Mouse (Mus musculus) cerebellum, adult 8-10 months (tissue): ENCODE data around the gene Tanc1.
"Not testable (repeated sequence)": the region's sequence is repeated elsewhere in the genome, so short reads cannot be mapped to it uniquely, and the experiment has no call there.

Experiments
- DNase-seq: peaks from one replicate; pipeline ENCODE4 v3.0.0; 2022

Gene Tanc1

DNA sequence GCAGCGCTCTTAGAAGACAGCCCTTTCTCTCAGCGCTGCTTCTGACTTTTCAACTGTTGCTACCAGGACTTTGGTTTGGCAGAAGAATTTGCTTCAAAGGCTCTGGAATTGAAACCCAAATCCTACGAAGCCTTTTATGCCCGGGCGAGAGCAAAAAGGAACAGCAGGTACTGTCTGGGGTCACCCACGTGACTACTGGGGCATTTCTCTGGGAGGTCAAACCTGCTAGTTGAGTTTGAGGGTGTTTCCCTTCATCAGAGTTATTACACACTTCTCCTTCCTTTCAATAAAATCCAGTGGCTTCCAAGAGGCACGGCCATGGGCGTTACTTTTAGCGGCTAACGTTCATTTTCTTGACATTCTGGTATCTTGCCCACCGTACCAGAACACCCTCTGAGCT lies 230.1 kb downstream of the Tanc1 start:
- DNase-seq: no peak

DNA sequence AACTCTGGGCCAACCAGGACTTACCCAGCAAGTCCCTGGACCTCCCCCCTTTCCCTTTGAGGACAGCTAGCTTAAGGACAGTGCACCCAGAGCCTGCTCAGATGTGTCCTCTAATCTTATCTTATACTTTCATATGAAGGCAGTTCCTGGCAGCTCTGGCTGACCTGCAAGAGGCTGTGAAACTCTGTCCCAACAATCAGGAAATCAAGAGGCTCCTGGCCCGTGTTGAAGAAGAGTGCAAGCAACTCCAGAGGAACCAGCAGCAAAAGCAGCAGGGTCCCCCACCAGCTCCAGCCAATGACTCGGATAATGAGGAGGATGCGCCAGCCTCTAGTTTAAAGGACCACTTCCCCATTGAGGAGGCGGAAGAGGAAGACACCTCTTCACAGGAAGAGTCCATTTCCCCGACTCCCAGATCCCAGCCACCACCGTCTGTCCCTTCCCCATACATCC lies 230.7 kb downstream of the Tanc1 start:
- DNase-seq: no peak

DNA sequence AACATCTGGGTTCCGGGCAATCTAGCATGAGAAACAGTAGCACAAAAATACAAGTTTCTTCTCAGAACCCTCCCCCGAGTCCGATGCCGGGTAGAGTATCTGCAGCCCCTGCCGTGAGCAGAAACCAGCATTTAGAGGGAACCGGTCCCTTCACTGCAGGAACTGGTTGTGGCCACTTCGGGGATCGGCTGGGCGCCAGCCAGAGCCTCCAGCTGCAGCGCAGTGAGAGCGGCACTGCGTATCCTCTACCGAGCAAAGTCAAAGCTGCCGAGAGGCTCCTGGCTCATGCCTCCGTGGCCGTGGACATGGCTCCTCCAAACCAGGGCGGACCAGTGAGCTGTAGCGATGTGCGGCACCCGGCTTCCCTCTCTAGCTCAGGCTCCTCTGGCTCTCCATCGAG lies 231.3 kb downstream of the Tanc1 start:
- no peak for DNase-seq

DNA sequence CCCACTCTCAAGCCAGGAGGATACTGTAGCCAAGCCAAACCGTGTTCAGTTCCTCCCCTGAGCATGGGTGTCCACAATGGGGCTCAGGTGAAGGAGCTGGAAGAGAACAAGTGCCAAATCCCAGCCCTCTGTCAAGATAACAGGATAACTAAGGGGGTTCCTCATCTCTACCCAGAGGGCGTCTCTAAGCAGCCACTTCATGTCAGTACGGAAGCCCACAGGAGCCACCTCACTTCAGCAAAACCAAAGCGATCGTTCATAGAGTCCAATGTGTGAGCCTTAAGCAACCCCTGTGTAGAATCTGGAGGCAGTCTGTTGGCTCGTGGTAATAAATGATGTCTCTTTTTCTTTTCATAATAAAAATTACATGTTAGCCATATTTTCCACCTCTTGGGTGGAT lies 232.0 kb downstream of the Tanc1 start:
- DNase-seq: no peak

DNA sequence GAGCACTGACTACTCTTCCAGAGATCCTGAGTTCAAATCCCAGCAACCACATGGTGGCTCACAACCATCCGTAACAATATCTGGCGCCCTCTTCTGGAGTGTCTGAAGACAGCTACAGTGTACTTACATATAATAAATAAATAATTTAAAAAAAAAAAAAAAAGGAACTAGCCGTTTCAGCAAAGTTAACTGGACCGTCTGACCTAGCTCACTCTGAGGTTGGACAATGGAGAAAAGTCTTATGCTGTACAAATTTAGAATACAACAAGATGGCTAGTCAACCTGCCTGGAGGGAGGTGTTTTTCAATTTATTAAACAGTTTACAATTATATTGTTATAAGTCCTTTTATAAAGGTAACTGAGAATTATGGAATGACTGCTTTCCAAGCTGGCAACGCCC lies 240.0 kb downstream of the Tanc1 start:
- DNase-seq: not testable (repeated sequence)

DNA sequence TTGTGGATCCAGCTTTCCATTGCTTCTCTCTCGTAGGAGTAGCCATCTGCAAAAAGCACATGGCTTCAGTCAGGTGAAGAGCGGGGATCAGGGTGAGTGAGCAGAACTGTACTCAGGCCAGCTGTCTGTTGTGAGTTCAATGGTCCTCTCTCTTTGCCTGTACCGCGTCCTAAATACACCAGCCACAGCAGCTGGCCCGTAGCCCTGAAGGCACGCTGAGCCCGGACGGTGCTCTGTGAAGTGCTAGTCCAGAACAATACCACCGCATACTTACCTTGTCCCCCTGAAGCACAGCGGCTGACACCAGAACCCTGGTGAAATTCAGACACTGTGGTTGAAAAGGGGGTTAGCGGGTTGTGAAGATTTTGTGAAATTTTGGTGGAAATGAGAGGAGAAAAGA lies 241.1 kb downstream of the Tanc1 start:
- DNase-seq: no peak

DNA sequence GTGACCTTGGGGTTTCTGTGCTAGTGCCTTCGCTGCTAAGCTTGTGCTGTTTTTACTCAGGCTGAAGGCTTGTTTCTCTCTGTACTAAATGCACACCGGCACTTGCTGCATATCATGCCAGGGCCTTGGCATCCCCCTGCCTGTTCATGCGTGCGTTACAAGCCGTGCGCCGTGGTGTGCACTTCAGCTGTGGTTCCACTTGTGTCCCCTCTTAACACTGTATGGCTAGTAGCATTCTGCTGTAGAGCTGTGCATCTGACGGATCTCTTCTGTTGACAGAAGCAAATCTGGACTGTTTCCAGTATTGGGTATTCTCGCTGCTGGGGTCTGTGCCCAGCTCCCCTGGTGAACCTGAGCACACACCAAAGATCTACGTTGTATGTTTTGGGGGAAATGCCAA lies 241.7 kb downstream of the Tanc1 start:
- no peak for DNase-seq

DNA sequence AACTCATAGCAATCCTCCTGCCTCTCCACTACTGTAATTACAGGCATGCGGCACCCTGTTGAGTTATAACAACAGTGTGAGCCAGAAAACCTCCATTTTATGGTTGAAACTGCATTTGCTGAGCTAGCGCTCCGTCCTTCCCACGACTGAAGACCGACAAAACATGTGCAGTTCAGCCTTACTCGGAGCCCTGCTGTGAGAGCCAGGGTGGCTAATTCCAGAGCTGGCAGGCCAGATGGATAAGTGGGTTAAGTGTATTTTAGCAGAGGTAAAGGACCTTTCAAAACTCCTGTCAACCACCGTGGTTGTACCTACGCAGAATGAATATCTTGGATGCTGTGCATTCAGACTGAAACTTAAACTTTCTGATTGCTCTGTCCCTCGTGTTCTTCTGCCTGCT lies 242.5 kb downstream of the Tanc1 start:
- DNase-seq: no peak

DNA sequence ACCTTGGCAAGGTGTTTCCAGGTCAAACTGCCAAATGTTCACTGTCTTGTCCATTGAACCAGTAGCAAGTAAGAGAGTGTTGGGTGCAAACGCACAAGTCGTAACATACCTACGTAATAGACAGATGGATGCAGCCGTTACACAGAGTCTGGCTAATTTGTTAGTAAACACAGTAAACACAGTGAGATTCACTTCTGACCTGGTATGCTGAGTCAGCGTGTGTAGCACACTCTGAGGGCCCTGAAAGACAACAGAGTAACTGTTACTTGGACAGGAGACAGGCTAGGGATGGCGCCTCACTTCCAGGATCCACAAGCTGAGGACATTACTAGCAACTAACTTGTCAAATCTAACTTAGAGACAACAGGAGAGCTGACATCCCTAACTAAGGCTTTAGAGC lies 250.8 kb downstream of the Tanc1 start:
- DNase-seq: no peak

DNA sequence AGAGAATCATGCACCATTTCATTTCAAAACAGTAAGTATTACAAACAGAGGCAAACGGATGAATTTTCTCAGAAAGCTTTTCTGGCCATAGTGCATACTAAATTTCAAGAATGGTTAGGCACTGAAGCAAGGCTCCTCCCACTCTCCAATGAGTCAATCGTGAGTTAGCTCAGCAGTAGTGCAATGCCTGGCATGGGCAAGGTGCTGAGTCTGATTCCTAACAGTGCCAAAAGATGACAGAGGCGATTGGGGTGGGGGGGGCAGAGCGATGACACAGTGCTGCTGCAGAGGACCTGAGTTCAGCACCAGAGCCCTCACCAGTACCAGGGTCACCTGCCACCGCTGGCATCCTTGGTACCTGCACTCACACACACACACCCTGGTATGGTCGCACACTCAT lies 258.7 kb downstream of the Tanc1 start:
- no peak for DNase-seq

DNA sequence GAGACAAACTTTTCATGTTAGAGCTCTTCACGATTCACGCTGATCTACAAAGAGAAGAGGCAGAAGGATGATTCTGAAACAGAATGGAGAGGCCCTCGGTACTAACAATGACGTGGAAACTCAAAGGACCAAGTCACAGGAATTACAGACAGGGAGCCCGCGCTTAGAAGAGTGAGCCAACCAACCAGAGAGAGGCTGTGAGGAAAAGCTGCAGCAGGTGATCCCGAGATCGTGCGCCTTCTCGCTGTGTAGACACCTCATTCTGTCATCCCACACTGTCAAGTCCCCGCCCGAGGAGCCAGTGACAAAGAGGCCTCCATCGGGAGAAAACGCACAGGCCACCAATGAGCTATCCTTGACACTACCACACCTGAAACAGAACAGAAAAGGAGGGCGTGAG lies 264.6 kb downstream of the Tanc1 start:
- no peak for DNase-seq

DNA sequence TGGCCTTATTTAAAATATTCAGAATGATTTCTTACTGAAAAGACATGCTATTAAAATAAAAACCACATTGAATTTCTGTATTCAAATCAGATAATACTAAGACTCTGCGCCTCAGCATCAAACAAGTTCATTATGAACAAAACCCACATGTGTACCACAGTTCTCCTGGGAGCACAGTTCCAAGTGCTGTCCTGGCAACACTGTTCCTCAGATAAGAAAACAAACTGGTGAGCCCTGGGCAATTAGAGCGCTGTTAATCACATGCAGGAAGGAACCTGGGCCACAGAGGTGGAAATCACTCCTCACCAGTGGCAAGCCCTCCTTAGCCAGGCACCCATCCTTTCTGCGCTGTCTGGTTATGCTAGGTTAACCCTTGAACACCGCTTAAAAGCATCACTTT lies 265.5 kb downstream of the Tanc1 start:
- no peak for DNase-seq

DNA sequence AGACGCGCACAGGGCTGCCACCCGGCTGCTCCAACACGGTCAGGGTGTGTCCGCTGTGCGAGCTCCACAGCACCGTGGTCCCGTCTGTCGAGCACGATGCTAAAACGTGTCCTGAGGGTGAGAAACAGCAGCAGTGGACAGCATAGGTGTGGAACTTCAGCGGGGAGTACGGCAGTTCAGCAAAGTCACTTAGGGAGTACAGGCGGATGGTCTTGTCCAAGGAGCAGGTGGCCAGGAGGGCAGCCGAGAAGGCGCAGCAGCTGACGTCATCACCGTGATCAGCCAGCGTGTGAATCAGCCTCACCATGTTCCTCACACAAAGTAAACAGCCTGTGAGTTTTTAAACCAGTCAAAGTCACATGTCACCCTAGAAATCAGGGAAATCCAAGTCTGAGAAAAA lies 266.4 kb downstream of the Tanc1 start:
- DNase-seq: no peak

DNA sequence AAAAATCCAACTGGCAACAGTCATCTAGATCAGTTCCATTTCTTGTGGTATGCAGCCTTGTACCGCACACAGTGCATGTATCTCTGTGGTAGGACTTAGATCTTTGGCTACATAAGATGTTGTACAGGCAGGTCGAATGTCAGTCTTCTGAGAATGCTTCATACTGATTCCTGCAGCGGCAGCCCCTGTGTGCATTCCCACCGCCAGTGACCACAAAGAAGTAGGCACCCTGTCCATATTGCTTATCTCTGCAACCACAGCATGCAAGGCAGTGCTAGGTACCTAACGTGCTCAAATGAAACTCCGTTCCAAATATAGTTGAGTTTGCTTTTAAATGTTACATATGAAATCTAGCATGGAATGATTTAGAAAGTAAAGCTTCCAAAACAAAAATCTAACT lies 269.6 kb downstream of the Tanc1 start:
- DNase-seq: no peak

DNA sequence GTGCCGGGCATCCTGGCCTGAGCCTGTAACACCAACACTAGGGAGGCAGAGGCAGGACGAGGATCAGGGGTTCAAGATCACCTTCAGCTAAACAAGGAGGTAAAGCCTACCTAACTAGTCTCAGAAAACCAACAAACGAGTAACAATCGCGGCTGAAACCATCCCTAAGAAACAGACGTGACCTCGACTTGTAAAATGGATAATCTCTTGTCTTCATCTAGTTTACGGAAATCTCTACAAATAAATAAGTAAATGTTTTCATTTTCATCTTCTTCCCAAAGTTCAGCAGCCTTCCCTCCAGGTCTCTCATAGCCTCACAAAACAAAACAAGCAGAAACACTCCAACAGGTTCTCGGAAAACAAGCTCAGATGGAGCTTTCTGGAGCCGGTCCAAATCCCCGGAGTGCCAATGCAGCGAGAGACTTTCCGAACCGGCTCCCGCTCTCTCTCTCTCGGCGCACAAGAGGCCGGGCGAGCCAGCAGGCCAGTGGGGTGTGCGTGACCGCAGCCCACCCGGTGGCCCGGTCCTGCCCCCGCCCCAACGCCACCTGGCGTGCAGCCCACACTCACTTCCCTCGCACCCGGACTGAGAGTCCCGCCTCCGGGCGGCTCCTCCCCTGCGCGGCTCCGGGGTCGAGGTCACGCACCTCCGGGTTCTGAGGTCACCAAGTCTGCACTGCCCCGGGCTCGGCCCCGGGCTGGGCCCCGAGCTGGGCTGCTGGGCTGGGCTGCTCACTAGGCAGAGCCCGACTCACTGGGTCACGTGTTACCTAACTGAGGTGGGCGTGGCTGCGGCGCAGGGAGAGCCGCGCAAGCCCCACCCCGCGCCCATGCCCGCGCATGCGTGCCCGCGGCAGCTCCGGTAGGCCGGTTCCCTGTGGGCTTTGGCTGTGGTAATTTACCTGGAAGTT lies 270.2 kb downstream of the Tanc1 start, which contains the start of gene Wdsub1:
Wdsub1 (minus strand) TSS at position 761 of the 911 bp plus-strand sequence.
- peak; percentile 85 for DNase-seq

DNA sequence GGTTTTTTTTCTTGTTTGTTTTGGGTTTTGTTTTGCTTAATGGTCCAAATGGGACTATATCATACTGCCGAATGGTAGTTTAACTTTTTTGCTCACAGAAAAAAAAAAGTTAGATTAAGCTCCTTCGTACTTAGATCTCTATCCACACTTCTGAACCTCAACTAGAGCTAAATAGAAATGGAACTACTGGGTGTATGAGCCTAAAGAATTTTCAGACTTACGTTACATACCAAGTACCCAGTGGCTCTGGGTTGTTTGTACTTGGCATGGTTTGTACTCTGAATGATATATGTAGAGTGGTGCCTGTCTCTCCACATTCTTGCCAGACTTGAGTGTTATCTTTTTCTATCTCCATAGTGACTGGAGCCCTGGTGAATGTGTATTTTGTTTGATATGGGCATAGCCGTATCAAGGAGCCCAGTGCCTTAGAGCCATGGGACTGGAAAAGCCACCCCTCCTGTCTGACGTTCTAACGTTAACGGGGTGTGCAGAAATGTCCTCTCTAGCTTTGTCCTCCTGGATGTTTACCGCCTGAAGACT lies 271.0 kb downstream of the Tanc1 start:
- no peak for DNase-seq

DNA sequence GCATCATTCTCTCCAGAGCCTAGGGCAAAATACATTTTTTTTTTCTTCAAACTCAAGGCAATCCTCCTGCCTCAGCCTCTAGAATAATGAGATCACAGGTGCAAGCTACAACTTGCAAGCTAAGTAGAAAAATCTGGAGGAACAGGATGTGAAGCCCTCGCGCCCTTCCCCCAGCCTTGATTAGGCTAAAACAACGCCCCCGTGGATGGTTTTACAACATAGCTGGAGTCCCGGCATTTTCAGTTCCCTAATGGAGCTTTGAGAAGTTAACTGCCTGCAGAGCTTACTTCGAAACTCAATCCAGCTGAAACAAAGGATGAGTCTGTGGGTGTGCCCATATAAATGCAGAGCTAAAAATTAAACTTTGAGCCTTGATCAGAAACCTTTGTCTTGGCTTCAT lies 277.9 kb downstream of the Tanc1 start:
- no peak for DNase-seq
